Mouse (Mus musculus) lung, postnatal 0 days (tissue): ENCODE measurements around the gene Ehf. TPM values are rescaled to one million over a fixed set of nuclear protein-coding genes. Genes with fewer than 3 reads are reported as not detected.

Experiments used
- ATAC-seq: fragments of 200-750 bp; cut with Nextera tagmentation; 2 replicates; pipeline ENCODE4 v1.8.0; 2017; ENCODE audit warnings: moderate library complexity
- DNase-seq: peaks from one replicate; pipeline ENCODE4 v3.0.0-alpha.2; 2016; ENCODE audit warnings: low spot score
- H3K27ac ChIP-seq: fragments of 300-500 bp; sonication (generic); 2 replicates; pipeline ENCODE4 v1.5.1; 2014; ENCODE audit warnings: antibody characterized with exemption, mild to moderate bottlenecking, low read length, mixed read lengths
- H3K27me3 ChIP-seq: fragments of 300-500 bp; sonication (generic); replicated peaks from 2 replicates; pipeline ENCODE4 v1.6.1; 2014; ENCODE audit warnings: low read length, mixed read lengths; ENCODE audit not compliant: insufficient read depth
- H3K36me3 ChIP-seq: fragments of 300-500 bp; sonication (generic); 2 replicates; pipeline ENCODE4 v1.6.1; 2014; ENCODE audit warnings: low read length, mixed read lengths; ENCODE audit not compliant: insufficient read depth
- H3K4me1 ChIP-seq: fragments of 300-500 bp; sonication (generic); 2 replicates; pipeline ENCODE4 v1.6.1; 2014; ENCODE audit warnings: antibody characterized with exemption, low read depth, low read length, mixed read lengths; ENCODE audit not compliant: insufficient read depth
- H3K4me2 ChIP-seq: fragments of 300-500 bp; sonication (generic); replicated peaks from 2 replicates; pipeline ENCODE4 v1.6.1; 2014; ENCODE audit warnings: low read depth, mild to moderate bottlenecking, low read length, moderate library complexity, mixed read lengths
- H3K4me3 ChIP-seq: fragments of 300-500 bp; sonication (generic); 2 replicates; pipeline ENCODE4 v1.5.1; 2014; ENCODE audit warnings: low read depth, low read length
- H3K9ac ChIP-seq: fragments of 300-500 bp; sonication (generic); replicated peaks from 2 replicates; pipeline ENCODE4 v1.6.1; 2014; ENCODE audit warnings: low read depth, mild to moderate bottlenecking
- H3K9me3 ChIP-seq: fragments of 300-500 bp; sonication (generic); 2 replicates; pipeline ENCODE4 v1.6.1; 2016; ENCODE audit warnings: low read length, mixed read lengths
- CTCF ChIP-seq: IDR thresholded peaks from 2 replicates; pipeline ENCODE4 v1.5.1; 2016; ENCODE audit warnings: antibody characterized with exemption, mild to moderate bottlenecking
- EP300 ChIP-seq: IDR thresholded peaks from 2 replicates; pipeline ENCODE4 v1.6.1; 2016; ENCODE audit warnings: antibody characterized with exemption, mild to moderate bottlenecking, control low read depth
- WGBS: fragments of 180-500 bp; shearing (Covaris S2); extraction: QIAGEN DNeasy Blood & Tissue Kit; methylation state at CpG from one replicate; pipeline ENCODE4 v1.1.7; 2014; 5-methylcytosine and 5-hydroxymethylcytosine counted together
- polyA plus RNA-seq: library from polyadenylated mRNA; unstranded; fragments of >200 nt; fragmentation: Nextera tagmentation; extraction: Ambion mirVana; gene quantifications from 2 replicates; pipeline ENCODE4 v1.2.1, GENCODE M21; 2015

Gene Ehf
- polyA plus RNA-seq: 4.9 and 5.9 TPM in 2 replicates

GRCm38 (mm10) chr2:103303132-103303531, at the start of gene Ehf:
Gene Ehf, minus strand, starts transcription at chr2:103303278.
- Histone ChIP-seq H3K36me3 (no peaks in the 10 kb centered on the region), H3K9me3 (no peaks in the 10 kb centered on the region), H3K27ac (peak within 1 kb of the TSS; percentile 4; the same call in 1 of the 2 replicates), H3K27me3 (no peaks in the 10 kb centered on the region), H3K9ac (no peak within 1 kb of the TSS), H3K4me3 (no peak within 1 kb of the TSS), H3K4me2 (no peak within 1 kb of the TSS), H3K4me1 (no peaks in the 10 kb centered on the region)
- ATAC-seq (peak; percentile 50), DNase-seq (peak; percentile 67)
- TF ChIP-seq EP300 (no peak), CTCF (no peak)
- 30% methylated on average over 9 of the region's 9 CpGs for WGBS

GRCm38 (mm10) chr2:103347417-103347891, 44.4 kb upstream of the Ehf start:
- Histone ChIP-seq H3K27me3 (no peaks in the 10 kb centered on the region), H3K4me1 (no peaks in the 10 kb centered on the region), H3K4me3 (no peak overlapping the region), H3K9ac (no peak overlapping the region), H3K9me3 (no peaks in the 10 kb centered on the region), H3K27ac (no peak overlapping the region), H3K36me3 (no peaks in the 10 kb centered on the region), H3K4me2 (peak overlapping the region; percentile 29)
- WGBS: 5% methylated on average over 5 of the region's 5 CpGs
- DNase-seq: peak; percentile 87
- peak; percentile 88 for TF ChIP-seq CTCF
- no peak; the same call in 1 of the 2 replicates for TF ChIP-seq EP300
- ATAC-seq: peak; percentile 41; the same call in 1 of the 2 replicates

- WGBS: 73% methylated on average over 3 of the region's 3 CpGs
- no peaks in the 10 kb centered on the region for H3K27me3 ChIP-seq
- DNase-seq (no peak), ATAC-seq (no peak)
- no peak overlapping the region for H3K4me3 ChIP-seq
- H3K27ac ChIP-seq: no peak overlapping the region
- no peaks in the 10 kb centered on the region for H3K9me3 ChIP-seq
- H3K4me1 ChIP-seq: no peaks in the 10 kb centered on the region
- TF ChIP-seq EP300: no peak
- no peak for TF ChIP-seq CTCF
- H3K4me2 ChIP-seq: no peak overlapping the region
- no peaks in the 10 kb centered on the region for H3K36me3 ChIP-seq
- H3K9ac ChIP-seq: no peak overlapping the region
Observed at GRCm38 (mm10) chr2:103346751-103347289, 43.7 kb upstream of the Ehf start.

GRCm38 (mm10) chr2:103343611-103344010, 40.5 kb upstream of the Ehf start:
- H3K9me3 ChIP-seq: no peaks in the 10 kb centered on the region
- peak; percentile 87 for ATAC-seq
- H3K4me2 ChIP-seq: no peak overlapping the region
- no peak for TF ChIP-seq CTCF
- TF ChIP-seq EP300: no peak
- H3K4me1 ChIP-seq: no peaks in the 10 kb centered on the region
- no peak overlapping the region for H3K9ac ChIP-seq
- no peaks in the 10 kb centered on the region for H3K27me3 ChIP-seq
- H3K27ac ChIP-seq: no peak overlapping the region
- no peaks in the 10 kb centered on the region for H3K36me3 ChIP-seq
- DNase-seq: peak; percentile 65
- 61% methylated on average over 7 of the region's 7 CpGs for WGBS
- no peak overlapping the region for H3K4me3 ChIP-seq

GRCm38 (mm10) chr2:103342123-103342522, 39.0 kb upstream of the Ehf start:
- no peaks in the 10 kb centered on the region for H3K27me3 ChIP-seq
- TF ChIP-seq EP300: no peak
- TF ChIP-seq CTCF: no peak
- 82% methylated on average over 1 of the region's 1 CpGs for WGBS

GRCm38 (mm10) chr2:103341375-103341971, 38.4 kb upstream of the Ehf start:
- Histone ChIP-seq H3K4me2 (no peak overlapping the region), H3K36me3 (no peaks in the 10 kb centered on the region), H3K27ac (no peak overlapping the region), H3K4me3 (no peak overlapping the region), H3K9ac (no peak overlapping the region), H3K4me1 (no peaks in the 10 kb centered on the region), H3K27me3 (no peaks in the 10 kb centered on the region), H3K9me3 (no peaks in the 10 kb centered on the region)
- 96% methylated on average over 1 of the region's 1 CpGs for WGBS
- no peak for ATAC-seq
- TF ChIP-seq CTCF (no peak), EP300 (no peak)
- DNase-seq: no peak

More at GRCm38 (mm10) chr2:103342123-103342522, 39.0 kb upstream of the Ehf start:
- ATAC-seq: no peak
- H3K4me3 ChIP-seq: no peak overlapping the region
- DNase-seq: no peak
- no peaks in the 10 kb centered on the region for H3K36me3 ChIP-seq
- H3K4me2 ChIP-seq: no peak overlapping the region
- no peaks in the 10 kb centered on the region for H3K9me3 ChIP-seq
- H3K4me1 ChIP-seq: no peaks in the 10 kb centered on the region
- no peak overlapping the region for H3K9ac ChIP-seq
- H3K27ac ChIP-seq: no peak overlapping the region
